Mouse (Mus musculus) embryonic facial prominence, embryonic 14.5 days (tissue): Measurements from ENCODE around the gene Irx4. TPM values are rescaled to one million over a fixed set of nuclear protein-coding genes. Genes with fewer than 3 reads are reported as not detected.

ENCODE experiments used
- polyA plus RNA-seq: library from polyadenylated mRNA; unstranded; fragments of >200 nt; fragmentation: Nextera tagmentation; extraction: Ambion mirVana; gene quantifications from 2 replicates; pipeline ENCODE4 v1.2.1, GENCODE M21; 2014

Gene Irx4
- polyA plus RNA-seq, 1 experiment from 2014 or later, result 4.6 TPM

Other genes starting within 250 kb of the Irx4 start
- 103 and 115 TPM in 2 replicates for gene Mrpl36, start 68.0 kb downstream of the Irx4 start, polyA plus RNA-seq
- gene Ndufs6, start 68.1 kb downstream of the Irx4 start, polyA plus RNA-seq, result 347 and 386 TPM in 2 replicates
- gene Lpcat1, start 206.7 kb downstream of the Irx4 start, polyA plus RNA-seq, result 39.4 and 43.6 TPM in 2 replicates